ENCODE assay signal across 28 mouse cellular contexts in the genomic region with DNA sequence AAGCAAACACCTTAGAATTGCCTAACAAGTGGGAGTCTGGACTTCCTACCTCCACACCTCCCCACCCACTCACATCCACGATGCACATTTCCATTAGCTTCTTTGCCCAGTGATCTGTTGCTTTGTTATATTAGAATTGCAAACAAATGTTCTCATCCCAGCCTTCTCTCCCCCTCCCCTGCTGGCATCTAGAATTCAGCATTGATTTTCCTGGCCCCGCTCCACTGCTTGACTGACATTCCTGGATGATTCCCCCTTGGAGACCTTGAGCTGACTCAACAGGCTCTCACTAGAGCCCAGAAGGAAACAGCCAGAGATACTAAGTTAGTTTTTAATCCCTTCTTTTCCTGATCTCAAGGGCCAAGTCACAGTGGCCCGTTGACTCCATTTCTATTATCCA.
DNase-seq lines count a peak whose midpoint lies in the region; ATAC-seq lines count a peak whose summit lies in the region.
"Had no signal": no experiment of that assay in that cellular context is flagged by ENCODE, and none has a peak within 500 bp of the region (broad histone marks: within the 10 kb centered on the region; RNA-seq: fewer than 3 reads in every experiment).

No protein-coding gene starts in this region.

- 77% methylated on average over 3 of the region's 3 CpGs for WGBS in forebrain, embryonic 14.5 days
- 61% methylated on average over 3 of the region's 3 CpGs for WGBS in forebrain, embryonic 16.5 days

- peak; percentile 36 for DNase-seq in forebrain, embryonic 14.5 days (ENCODE audit: low spot score)
- peak; percentile 40 for DNase-seq in lung, postnatal 10 days
- no peak for DNase-seq in lung, adult 18-20 months
- DNase-seq in adrenal gland, postnatal 25 days: peak; percentile 56
- peak; percentile 61 for DNase-seq in layer of hippocampus, adult 9-11 months
- no peak for DNase-seq in kidney, postnatal 25 days
- DNase-seq: cerebellum, adult 11-12 months; cerebellum, postnatal 25 days; embryo, embryonic 11 days; gastrocnemius, adult 2 months; heart, postnatal 36 days; kidney, adult 8-10 months; kidney, postnatal 10 days; liver, embryonic 13.5 days; lung, embryonic 14.5 days; lung, postnatal 36 days; right cerebral cortex, adult 18-20 months; right cerebral cortex, postnatal 4 days; thymus, postnatal 14 days had no signal

- H3K27ac ChIP-seq in forebrain, embryonic 14.5 days (ENCODE audit: low read depth, low read length): no peak overlapping the region
- H3K27ac ChIP-seq in forebrain, embryonic 16.5 days (ENCODE audit: low read length): no peak overlapping the region
- H3K27ac ChIP-seq: embryonic facial prominence, embryonic 15.5 days; gastrocnemius, adult 2 months; heart, embryonic 15.5 days; hindbrain, embryonic 15.5 days; limb, embryonic 13.5 days; liver, embryonic 13.5 days; neural tube, embryonic 15.5 days had no signal

- H3K4me2 ChIP-seq in forebrain, embryonic 14.5 days (ENCODE audit: low read length): no peak overlapping the region
- no peak overlapping the region for H3K4me2 ChIP-seq in forebrain, embryonic 16.5 days (ENCODE audit: low read length)
- H3K4me2 ChIP-seq: embryonic facial prominence, embryonic 15.5 days; heart, embryonic 15.5 days; hindbrain, embryonic 15.5 days; limb, embryonic 13.5 days; liver, embryonic 13.5 days; lung, embryonic 14.5 days; neural tube, embryonic 15.5 days had no signal

- no peaks in the 10 kb centered on the region for H3K27me3 ChIP-seq in forebrain, embryonic 14.5 days (replicated peaks; ENCODE audit: control insufficient read depth, insufficient read depth, low read length)
- no peaks in the 10 kb centered on the region for H3K27me3 ChIP-seq in forebrain, embryonic 16.5 days (replicated peaks; ENCODE audit: control insufficient read depth, insufficient read depth, low read length)
- H3K27me3 ChIP-seq: embryonic facial prominence, embryonic 15.5 days; heart, embryonic 15.5 days; hindbrain, embryonic 15.5 days; limb, embryonic 13.5 days; neural tube, embryonic 15.5 days had no signal

- no peaks in the 10 kb centered on the region for H3K9me3 ChIP-seq in forebrain, embryonic 14.5 days (replicated peaks; ENCODE audit: control insufficient read depth, low read length)
- no peaks in the 10 kb centered on the region for H3K9me3 ChIP-seq in forebrain, embryonic 16.5 days (ENCODE audit: control insufficient read depth, low read length)
- H3K9me3 ChIP-seq: embryonic facial prominence, embryonic 15.5 days; heart, embryonic 15.5 days; hindbrain, embryonic 15.5 days; limb, embryonic 13.5 days; liver, embryonic 13.5 days; megakaryocyte, embryonic 14.5 days; neural tube, embryonic 15.5 days had no signal

- H3K36me3 ChIP-seq in forebrain, embryonic 14.5 days (ENCODE audit: control insufficient read depth, insufficient read depth, low read length): no peaks in the 10 kb centered on the region
- no peaks in the 10 kb centered on the region for H3K36me3 ChIP-seq in forebrain, embryonic 16.5 days (ENCODE audit: control insufficient read depth, insufficient read depth)
- H3K36me3 ChIP-seq: embryonic facial prominence, embryonic 15.5 days; heart, embryonic 15.5 days; hindbrain, embryonic 15.5 days; limb, embryonic 13.5 days; liver, embryonic 13.5 days; neural tube, embryonic 15.5 days had no signal

- H3K9ac ChIP-seq in forebrain, embryonic 14.5 days (ENCODE audit: low read length): no peak overlapping the region
- no peak overlapping the region for H3K9ac ChIP-seq in forebrain, embryonic 16.5 days (replicated peaks; ENCODE audit: low read depth, low read length)
- H3K9ac ChIP-seq: embryonic facial prominence, embryonic 15.5 days; heart, embryonic 15.5 days; hindbrain, embryonic 15.5 days; limb, embryonic 13.5 days; liver, embryonic 13.5 days; lung, embryonic 14.5 days; neural tube, embryonic 15.5 days had no signal

- no peak for ATAC-seq in forebrain, embryonic 14.5 days
- no peak for ATAC-seq in forebrain, embryonic 16.5 days
- ATAC-seq in erythroblast, adult 5-6 weeks (replicated peaks; ENCODE audit: low FRiP score, poor library complexity, severe bottlenecking): no peak
- ATAC-seq: midbrain, embryonic 16.5 days had no signal

- H3K4me1 ChIP-seq in forebrain, embryonic 14.5 days (ENCODE audit: control insufficient read depth, insufficient read depth, low read length): no peaks in the 10 kb centered on the region
- no peaks in the 10 kb centered on the region for H3K4me1 ChIP-seq in forebrain, embryonic 16.5 days (replicated peaks; ENCODE audit: control insufficient read depth, insufficient read depth, low read length)
- H3K4me1 ChIP-seq: limb, embryonic 13.5 days had no signal

- H3K4me3 ChIP-seq in forebrain, embryonic 14.5 days (ENCODE audit: low read depth, low read length): no peak overlapping the region
- H3K4me3 ChIP-seq in forebrain, embryonic 16.5 days (replicated peaks; ENCODE audit: low read length): no peak overlapping the region
- H3K4me3 ChIP-seq: embryonic facial prominence, embryonic 15.5 days; gastrocnemius, adult 2 months; heart, embryonic 15.5 days; hindbrain, embryonic 15.5 days; limb, embryonic 13.5 days; liver, embryonic 13.5 days; megakaryocyte, embryonic 14.5 days; neural tube, embryonic 15.5 days had no signal

Comparison
In these comparisons a context has a peak if more than half of its experiments do, and no peak if none do; other contexts are left out.
1. DNase-seq: peak in forebrain, embryonic 14.5 days (single experiment), lung, postnatal 10 days (single experiment), adrenal gland, postnatal 25 days (single experiment) and layer of hippocampus, adult 9-11 months (single experiment); none in lung, adult 18-20 months (0 of 2) and kidney, postnatal 25 days (0 of 2).